Mouse (Mus musculus) layer of hippocampus, adult 8-10 months (tissue): ENCODE data around the gene Lce3d. TPM values are rescaled to one million over a fixed set of nuclear protein-coding genes. Genes with fewer than 3 reads are reported as not detected.
A peak's percentile ranks its signal among the peaks of the same experiment; 100 is the strongest.

Experiments used
- DNase-seq, 2 experiments: peaks; one replicate each; pipeline ENCODE4 v3.0.0; 2022; ENCODE audit warnings: low spot score in 2 of 2
- total RNA-seq, 4 experiments: library from RNA; stranded (reverse); gene quantifications; 2 replicates each; pipeline ENCODE4 v1.2.4; 2022

Gene Lce3d
- total RNA-seq = not detected

DNA sequence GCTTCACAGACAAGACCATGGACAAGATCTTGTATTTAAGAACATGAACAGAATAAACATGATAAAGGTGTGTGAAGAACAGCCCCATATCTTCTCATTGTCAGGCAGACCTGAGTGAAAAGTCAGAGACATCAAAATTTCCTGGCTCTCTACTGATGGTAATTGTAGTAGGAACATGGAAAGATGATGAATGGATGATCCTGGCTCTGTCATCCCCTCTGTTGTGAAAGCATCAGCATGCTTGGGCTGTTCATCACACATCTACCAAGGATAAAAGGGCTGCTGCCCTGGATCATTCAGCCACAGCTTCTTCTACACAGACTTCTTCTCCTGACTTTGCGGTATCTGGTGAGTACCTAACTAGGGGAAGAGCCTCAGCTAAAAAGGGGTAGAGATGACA, at the start of gene Lce3d:
Lce3d (plus strand) TSS at position 301 of the 400 bp plus-strand sequence.
- DNase-seq = no peak

DNA sequence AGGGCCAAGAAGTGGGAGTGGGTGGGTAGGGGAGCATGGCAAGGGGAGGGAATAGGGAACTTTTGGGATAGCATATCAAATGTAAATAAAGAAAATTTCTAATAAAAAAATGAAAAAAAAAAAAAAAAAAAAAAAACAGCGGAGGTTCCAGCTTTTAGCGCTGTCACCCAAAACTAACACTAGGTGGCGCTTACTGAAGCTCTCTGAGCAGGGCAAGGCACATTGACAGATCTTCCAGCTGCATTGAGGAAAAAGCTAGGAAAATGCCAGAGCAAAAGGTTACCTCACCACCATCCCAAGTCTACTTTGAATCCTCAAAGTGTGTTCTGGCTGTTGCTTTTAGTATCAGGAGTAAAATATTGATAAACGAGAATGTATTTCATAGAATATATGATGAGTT, 49.6 kb upstream of the Lce3d start:
- peak in 1 of 2 experiments; percentile 7 for DNase-seq

DNA sequence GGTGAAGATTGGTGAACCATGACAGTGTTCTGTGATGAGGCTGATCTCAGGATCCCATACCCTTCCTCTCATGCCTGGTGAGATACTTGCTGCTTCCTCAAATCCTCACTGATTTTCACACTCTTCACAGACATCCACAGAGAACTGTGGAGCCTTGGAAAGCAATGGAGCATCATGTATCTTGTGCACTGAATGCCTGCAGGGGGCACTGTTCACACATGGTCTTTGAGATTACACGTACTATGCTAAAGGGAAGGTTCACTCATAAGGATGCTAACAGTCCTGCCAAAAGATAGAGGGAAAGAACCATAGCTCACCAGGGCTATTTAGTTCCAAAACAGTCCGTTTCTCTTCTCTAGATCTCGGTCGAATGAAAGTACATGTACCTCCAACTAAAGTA, 36.8 kb upstream of the Lce3d start:
- peak; percentile 7 to 33 for DNase-seq

DNA sequence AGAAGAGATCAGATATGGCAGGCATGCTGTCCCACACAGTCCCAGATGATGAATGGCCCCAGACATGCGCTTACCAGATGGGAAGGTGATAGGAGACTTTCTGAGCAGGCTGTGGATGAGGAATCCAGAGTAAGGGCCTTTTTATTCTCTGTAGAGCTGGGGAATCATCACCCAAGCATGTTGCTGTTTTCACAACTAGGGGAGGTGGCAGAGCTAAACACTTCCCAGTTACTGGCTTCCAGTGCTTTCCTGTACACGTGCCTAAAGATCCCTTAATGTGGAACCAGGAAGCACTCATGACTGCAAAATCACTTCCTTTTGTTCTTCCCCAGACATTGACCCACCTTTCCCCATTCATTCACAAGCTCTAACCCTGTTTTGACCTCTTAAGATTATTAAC, 31.1 kb upstream of the Lce3d start, which contains the start of gene Lce3a:
Lce3a (minus strand) TSS at position 101 of the 400 bp plus-strand sequence.
- DNase-seq = no peak

DNA sequence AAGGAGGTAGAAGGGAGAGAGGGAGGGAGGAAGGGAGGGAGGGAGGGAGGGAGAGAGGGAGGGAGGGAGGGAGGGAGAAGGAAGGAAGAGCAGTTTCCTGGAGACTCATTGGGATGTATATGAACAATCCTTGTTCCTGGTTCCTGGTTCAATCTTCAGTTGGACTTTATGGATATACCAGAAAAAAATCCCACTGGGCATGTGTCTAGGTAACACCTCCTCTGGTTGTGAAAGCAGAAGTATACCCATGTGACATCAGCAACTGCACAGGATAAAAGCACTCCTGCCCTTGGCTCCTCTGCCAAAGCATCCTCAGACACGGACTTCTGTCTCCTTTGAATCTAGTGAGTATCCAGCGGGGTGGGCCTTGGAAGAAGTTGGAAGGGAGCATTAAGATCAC, 24.5 kb upstream of the Lce3d start, which contains the start of gene Lce3b:
Lce3b (plus strand) TSS at position 301 of the 400 bp plus-strand sequence.
- no peak for DNase-seq

DNA sequence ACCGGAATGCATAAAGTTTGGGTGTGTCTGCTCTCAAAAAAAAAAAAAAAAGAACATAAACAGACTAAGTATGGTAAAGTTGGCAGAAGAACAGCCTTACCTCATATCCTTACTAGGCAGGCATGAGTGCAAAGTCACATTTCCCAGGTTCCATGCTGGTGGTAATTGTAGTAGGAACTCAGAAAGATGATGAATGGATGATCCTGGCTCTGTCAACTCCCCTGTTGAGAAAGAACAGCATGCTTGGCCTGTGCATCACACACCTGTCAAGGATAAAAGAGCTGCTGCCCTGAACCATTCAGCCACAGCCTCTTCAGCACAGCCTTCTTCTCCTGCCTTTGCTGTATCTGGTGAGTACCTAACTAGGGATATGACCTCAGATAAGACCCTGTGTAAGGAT, 13.0 kb upstream of the Lce3d start, which contains the start of gene Lce3c:
Lce3c (plus strand) TSS at position 301 of the 400 bp plus-strand sequence.
- DNase-seq = no peak

DNA sequence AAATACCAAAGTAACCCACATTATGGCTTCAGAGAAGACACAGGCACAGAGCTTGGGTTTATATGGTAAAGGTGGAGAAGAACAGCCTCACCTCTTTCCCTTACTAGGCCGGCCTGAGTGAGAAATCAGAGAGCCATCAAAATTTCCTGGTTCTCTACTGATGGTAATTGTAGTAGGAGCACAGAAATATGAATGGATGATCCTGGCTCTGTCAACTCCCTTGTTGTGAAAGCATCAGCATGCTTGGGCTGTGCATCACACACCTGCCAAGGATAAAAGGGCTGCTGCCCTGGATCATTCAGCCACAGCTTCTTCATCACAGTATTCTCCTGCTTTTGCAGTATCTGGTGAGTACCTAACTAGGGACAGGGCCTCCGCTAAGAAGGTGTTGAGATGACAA, 9.6 kb downstream of the Lce3d start, which contains the start of gene Lce3e:
Lce3e (plus strand) TSS at position 301 of the 400 bp plus-strand sequence.
- no peak for DNase-seq

DNA sequence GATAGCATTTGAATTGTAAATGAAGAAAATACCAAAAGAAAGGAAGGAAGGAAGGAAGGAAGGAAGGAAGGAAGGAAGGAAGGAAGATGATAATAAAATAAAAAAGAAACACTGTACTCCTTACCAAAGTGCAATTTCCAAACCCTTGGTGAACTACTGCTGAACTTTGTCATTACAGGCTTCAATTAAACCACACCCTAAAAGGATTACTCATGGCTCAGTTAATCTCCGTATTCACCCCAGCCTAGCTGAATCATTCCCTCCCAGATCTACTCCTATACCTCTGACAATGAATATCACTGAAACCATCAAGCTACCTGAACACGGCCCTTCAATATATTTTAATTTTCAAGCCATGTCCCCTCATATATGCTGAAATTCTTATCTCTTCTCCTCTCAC, 21.3 kb downstream of the Lce3d start:
- DNase-seq = no peak

DNA sequence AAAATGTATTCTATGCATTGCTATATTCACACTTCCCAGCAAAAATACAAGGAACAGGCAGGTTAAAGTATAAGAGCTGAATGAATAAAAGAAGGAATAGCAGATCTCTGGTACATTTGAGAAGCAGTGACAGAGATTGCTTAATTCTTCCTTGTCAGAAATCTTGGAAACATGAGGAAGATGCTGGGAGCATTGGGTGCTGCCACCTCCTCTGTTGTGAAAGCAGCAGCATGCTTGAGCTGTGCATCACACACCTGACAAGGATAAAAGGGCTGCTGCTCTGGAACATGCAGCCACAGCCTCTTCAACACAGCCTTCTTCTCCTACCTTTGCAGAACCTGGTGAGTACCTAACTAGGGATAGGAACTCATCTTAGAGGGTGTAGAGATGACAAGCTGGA, 34.7 kb downstream of the Lce3d start, which contains the start of gene Lce3f:
Lce3f (plus strand) TSS at position 301 of the 400 bp plus-strand sequence.
- no peak for DNase-seq

DNA sequence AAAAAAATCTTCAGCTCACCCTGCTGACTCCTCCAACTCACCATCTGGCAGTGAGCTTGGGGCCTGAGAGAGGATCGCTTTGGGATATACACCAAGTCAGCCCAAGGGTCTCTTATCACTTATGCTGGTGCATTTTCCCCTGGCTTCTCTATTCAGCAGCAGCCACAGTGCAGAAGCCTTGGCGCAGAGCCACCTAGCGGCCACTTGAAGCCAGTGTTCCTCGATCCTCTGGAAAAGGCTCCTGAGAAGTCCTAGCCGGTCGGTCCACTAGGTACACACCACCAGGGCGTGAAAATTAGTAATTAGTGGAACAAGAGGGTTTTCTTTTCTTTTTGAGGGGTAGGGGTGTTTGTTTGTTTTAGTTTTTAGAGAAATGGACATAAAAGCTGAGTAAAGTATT, 41.5 kb downstream of the Lce3d start:
- peak; percentile 32 to 74 for DNase-seq

DNA sequence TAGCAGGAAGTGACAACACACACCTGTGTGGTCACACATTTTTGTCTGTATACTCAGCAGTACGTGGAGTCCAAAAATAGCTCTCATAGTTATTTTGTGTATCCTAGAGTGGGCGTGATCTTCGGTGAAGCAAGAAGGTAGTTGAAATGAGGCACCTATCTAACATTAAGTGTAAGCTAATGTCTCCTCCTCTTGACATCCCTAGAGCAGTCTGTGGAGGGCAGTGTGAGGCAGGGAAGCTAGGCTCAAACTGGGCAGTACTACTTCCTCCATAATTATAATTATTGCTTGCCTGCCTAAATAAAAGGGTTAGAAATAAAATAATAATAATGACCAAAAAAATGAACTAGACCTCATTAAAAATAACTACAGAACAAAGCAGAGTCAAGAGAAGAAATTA, 43.4 kb downstream of the Lce3d start:
- no peak for DNase-seq

DNA sequence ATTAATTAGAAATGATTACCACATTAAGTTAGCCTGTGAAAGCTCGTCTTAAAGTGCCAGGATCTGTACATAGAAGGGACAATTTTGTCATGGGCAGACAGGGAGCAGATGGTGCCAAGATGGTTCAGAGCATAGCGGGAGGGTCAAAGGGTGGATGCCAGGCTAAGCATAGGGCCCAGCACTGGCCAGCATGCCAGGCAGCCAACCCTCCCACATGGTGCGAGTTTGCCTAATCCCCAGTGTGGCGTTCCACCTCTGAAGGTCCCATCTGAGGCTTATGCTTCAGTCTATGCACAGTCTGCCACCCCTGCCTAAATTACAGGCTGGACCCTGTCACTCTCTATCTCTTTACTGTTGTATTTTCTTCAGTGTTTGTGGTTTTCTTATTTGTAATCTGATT, 45.7 kb downstream of the Lce3d start:
- no peak for DNase-seq

Other genes starting within 250 kb of the Lce3d start
- not detected for gene Lce1e, start 248.3 kb upstream of the Lce3d start, total RNA-seq
- gene Lce1f, start 237.0 kb upstream of the Lce3d start, total RNA-seq = not detected
- gene Gm38119, start 218.3 kb upstream of the Lce3d start, total RNA-seq = not detected
- gene Lce1g, start 205.1 kb upstream of the Lce3d start, total RNA-seq = not detected
- gene Lce1h, start 192.3 kb upstream of the Lce3d start, total RNA-seq = not detected
- not detected for gene Lce1i, start 178.5 kb upstream of the Lce3d start, total RNA-seq
- not detected for gene Lce1j, start 166.9 kb upstream of the Lce3d start, total RNA-seq
- gene Lce1k, start 149.5 kb upstream of the Lce3d start, total RNA-seq = not detected
- not detected for gene Kprp, start 130.1 kb upstream of the Lce3d start, total RNA-seq
- not detected for gene Lce1l, start 106.1 kb upstream of the Lce3d start, total RNA-seq
- not detected for gene 2310050C09Rik, start 87.2 kb upstream of the Lce3d start, total RNA-seq
- gene Lce3a, start 31.2 kb upstream of the Lce3d start, total RNA-seq = not detected
- gene Lce3b, start 24.4 kb upstream of the Lce3d start, total RNA-seq = not detected
- gene Lce3c, start 12.9 kb upstream of the Lce3d start, total RNA-seq = not detected
- not detected for gene Lce3e, start 9.7 kb downstream of the Lce3d start, total RNA-seq
- not detected for gene Lce3f, start 34.8 kb downstream of the Lce3d start, total RNA-seq
- not detected for gene Crct1, start 58.3 kb downstream of the Lce3d start, total RNA-seq
- gene Lce1m, start 61.7 kb downstream of the Lce3d start, total RNA-seq = not detected
- gene Gm4858, start 111.4 kb downstream of the Lce3d start, total RNA-seq = not detected
- gene Crnn, start 187.4 kb downstream of the Lce3d start, total RNA-seq = not detected
- not detected for gene Flg2, start 239.9 kb downstream of the Lce3d start, total RNA-seq